Mouse (Mus musculus) lung, embryonic 15.5 days (tissue): ENCODE measurements around the gene Defb19. TPM values are rescaled to one million over a fixed set of nuclear protein-coding genes. Genes with fewer than 3 reads are reported as not detected.
A peak's percentile ranks its signal among the peaks of the same experiment; 100 is the strongest.

Experiments
- ATAC-seq: fragments of 200-750 bp; cut with Nextera tagmentation; 2 replicates; pipeline ENCODE4 v1.8.0; 2017; ENCODE audit warnings: moderate number of reproducible peaks, borderline replicate concordance; ENCODE audit not compliant: low FRiP score, low TSS enrichment; ENCODE audit errors: extremely low read depth
- H3K27ac ChIP-seq: fragments of 300-500 bp; sonication (generic); 2 replicates; pipeline ENCODE4 v1.5.1; 2015; ENCODE audit warnings: moderate library complexity, mild to moderate bottlenecking, inconsistent platforms
- H3K27me3 ChIP-seq: fragments of 300-500 bp; sonication (generic); 2 replicates; pipeline ENCODE4 v1.6.1; 2015; ENCODE audit warnings: inconsistent platforms
- H3K36me3 ChIP-seq: fragments of 300-500 bp; sonication (generic); 2 replicates; pipeline ENCODE4 v1.6.1; 2015; ENCODE audit warnings: inconsistent platforms
- H3K4me1 ChIP-seq: fragments of 300-500 bp; sonication (generic); 2 replicates; pipeline ENCODE4 v1.6.1; 2015; ENCODE audit warnings: inconsistent platforms
- H3K4me2 ChIP-seq: fragments of 300-500 bp; sonication (generic); 2 replicates; pipeline ENCODE4 v1.6.1; 2015; ENCODE audit warnings: inconsistent platforms, mild to moderate bottlenecking, moderate library complexity
- H3K4me3 ChIP-seq: fragments of 300-500 bp; sonication (generic); 2 replicates; pipeline ENCODE4 v1.5.1; 2015; ENCODE audit warnings: mild to moderate bottlenecking, inconsistent platforms
- H3K9ac ChIP-seq: fragments of 300-500 bp; sonication (generic); 2 replicates; pipeline ENCODE4 v1.6.1; 2015; ENCODE audit warnings: inconsistent platforms
- H3K9me3 ChIP-seq: fragments of 300-500 bp; sonication (generic); 2 replicates; pipeline ENCODE4 v1.6.1; 2016; ENCODE audit warnings: inconsistent platforms
- WGBS: fragments of 180-500 bp; shearing (Covaris S2); methylation state at CpG from one replicate; pipeline ENCODE4 v1.1.7; 2015; 5-methylcytosine and 5-hydroxymethylcytosine counted together
- polyA plus RNA-seq: library from polyadenylated mRNA; unstranded; fragments of >200 nt; fragmentation: Nextera tagmentation; extraction: Ambion mirVana; gene quantifications from 2 replicates; pipeline ENCODE4 v1.2.1, GENCODE M21; 2015

Gene Defb19
- polyA plus RNA-seq, 1 experiment from 2014 or later, result not detected

DNA sequence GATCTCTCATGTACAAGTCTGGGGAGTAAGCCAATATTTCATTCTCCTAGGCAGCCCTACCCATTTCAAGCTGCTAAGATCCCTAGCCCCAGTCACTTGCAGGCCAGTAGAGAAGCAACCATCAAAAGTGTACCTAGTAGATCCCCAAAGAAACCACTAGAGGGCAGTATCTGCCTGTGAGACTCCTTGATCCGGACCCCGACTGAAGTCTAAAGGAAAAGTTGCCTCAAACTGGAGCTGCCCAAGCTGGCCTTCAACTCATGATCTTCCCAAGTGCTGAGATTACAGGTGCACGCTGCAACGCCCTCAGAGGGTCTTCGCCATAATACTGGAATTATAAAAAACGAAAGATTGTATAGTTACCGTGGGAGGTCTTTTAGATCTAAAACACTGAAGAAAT, 35.5 kb upstream of the Defb19 start:
- WGBS, result 7% methylated on average over 7 of the region's 7 CpGs
- H3K27ac ChIP-seq, result no peak overlapping the region
- H3K4me3 ChIP-seq, result no peak overlapping the region
- no peaks in the 10 kb centered on the region for H3K36me3 ChIP-seq
- no peaks in the 10 kb centered on the region for H3K27me3 ChIP-seq
- H3K4me1 ChIP-seq, result no peaks in the 10 kb centered on the region
- no peak overlapping the region for H3K9ac ChIP-seq
- no peaks in the 10 kb centered on the region for H3K9me3 ChIP-seq
- ATAC-seq, result peak; percentile 64; the same call in 1 of the 2 replicates
- H3K4me2 ChIP-seq, result no peak overlapping the region

GRCm38 (mm10) chr2:152612193-152612592, 32.1 kb upstream of the Defb19 start:
- no peak for ATAC-seq
- no peaks in the 10 kb centered on the region for H3K9me3 ChIP-seq
- WGBS, result 23% methylated on average over 8 of the region's 8 CpGs

DNA sequence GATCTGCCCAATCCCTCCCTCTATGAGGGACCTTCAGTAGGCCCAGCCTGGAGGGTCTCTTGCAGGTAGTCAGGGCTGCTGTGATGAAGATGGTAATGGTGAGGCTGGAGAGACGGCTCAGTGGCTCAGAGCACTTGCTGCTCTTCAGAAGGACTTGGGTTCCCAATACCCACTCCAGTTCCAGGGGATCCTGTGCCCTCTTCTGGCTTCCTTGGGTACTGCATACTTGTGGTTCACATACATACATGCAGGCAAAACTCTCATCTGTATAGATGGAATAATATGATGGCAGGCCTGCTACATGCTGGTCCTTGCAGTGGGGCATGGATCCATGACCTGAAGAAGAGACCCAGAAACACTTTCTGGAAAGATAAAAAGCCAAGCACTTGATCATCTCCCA, 28.6 kb upstream of the Defb19 start:
- Histone ChIP-seq H3K36me3 (no peaks in the 10 kb centered on the region), H3K9me3 (no peaks in the 10 kb centered on the region), H3K4me1 (no peaks in the 10 kb centered on the region), H3K9ac (no peak overlapping the region), H3K4me3 (no peak overlapping the region), H3K27me3 (no peaks in the 10 kb centered on the region), H3K27ac (no peak overlapping the region), H3K4me2 (no peak overlapping the region)
- 89% methylated on average over 1 of the region's 1 CpGs for WGBS
- no peak for ATAC-seq

More at GRCm38 (mm10) chr2:152612193-152612592, 32.1 kb upstream of the Defb19 start:
- no peaks in the 10 kb centered on the region for H3K27me3 ChIP-seq
- H3K4me2 ChIP-seq, result no peak overlapping the region
- H3K27ac ChIP-seq, result no peak overlapping the region
- H3K4me1 ChIP-seq, result no peaks in the 10 kb centered on the region
- no peak overlapping the region for H3K4me3 ChIP-seq
- H3K36me3 ChIP-seq, result no peaks in the 10 kb centered on the region
- no peak overlapping the region for H3K9ac ChIP-seq

DNA sequence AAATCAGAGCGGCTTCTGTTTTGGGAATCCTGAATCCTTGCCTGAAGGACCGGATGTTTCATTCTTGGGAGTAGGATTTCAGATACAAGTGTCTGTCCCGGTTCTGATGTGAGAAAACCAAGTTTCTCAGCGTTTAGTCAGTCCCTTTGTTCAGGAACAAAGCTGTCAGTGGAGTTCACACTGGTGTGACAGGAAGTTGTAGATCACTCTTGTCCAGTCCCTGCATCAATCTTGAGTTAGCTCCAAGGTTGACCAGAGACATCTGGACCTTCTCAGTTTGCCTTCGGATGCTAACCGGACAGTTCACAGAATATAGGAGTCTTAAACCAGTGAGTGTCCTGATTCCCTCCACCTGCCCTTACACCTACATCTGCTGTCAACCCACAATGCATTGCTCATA, 27.6 kb upstream of the Defb19 start:
- Histone ChIP-seq H3K27ac (no peak overlapping the region), H3K9me3 (no peaks in the 10 kb centered on the region), H3K36me3 (no peaks in the 10 kb centered on the region), H3K4me1 (no peaks in the 10 kb centered on the region), H3K4me2 (no peak overlapping the region), H3K27me3 (no peaks in the 10 kb centered on the region), H3K4me3 (no peak overlapping the region), H3K9ac (no peak overlapping the region)
- no peak for ATAC-seq
- WGBS, result 36% methylated on average over 6 of the region's 6 CpGs

GRCm38 (mm10) chr2:152604057-152604456, 23.9 kb upstream of the Defb19 start, which contains the start of gene Defb36:
Gene Defb36 (plus strand): TSS chr2:152604327.
- Histone ChIP-seq H3K4me1 (no peaks in the 10 kb centered on the region), H3K4me2 (no peak within 1 kb of the TSS), H3K27me3 (no peaks in the 10 kb centered on the region), H3K9ac (no peak within 1 kb of the TSS), H3K36me3 (no peaks in the 10 kb centered on the region), H3K27ac (no peak within 1 kb of the TSS), H3K4me3 (no peak within 1 kb of the TSS), H3K9me3 (no peaks in the 10 kb centered on the region)
- 77% methylated on average over 15 of the region's 15 CpGs for WGBS
- no peak for ATAC-seq

GRCm38 (mm10) chr2:152601275-152601960, 21.3 kb upstream of the Defb19 start:
- ATAC-seq, result no peak
- no peaks in the 10 kb centered on the region for H3K36me3 ChIP-seq
- no peak overlapping the region for H3K9ac ChIP-seq
- H3K27me3 ChIP-seq, result no peaks in the 10 kb centered on the region
- H3K27ac ChIP-seq, result no peak overlapping the region
- H3K4me1 ChIP-seq, result no peaks in the 10 kb centered on the region
- no peak overlapping the region for H3K4me3 ChIP-seq
- WGBS, result 69% methylated on average over 4 of the region's 4 CpGs
- no peaks in the 10 kb centered on the region for H3K9me3 ChIP-seq
- no peak overlapping the region for H3K4me2 ChIP-seq

DNA sequence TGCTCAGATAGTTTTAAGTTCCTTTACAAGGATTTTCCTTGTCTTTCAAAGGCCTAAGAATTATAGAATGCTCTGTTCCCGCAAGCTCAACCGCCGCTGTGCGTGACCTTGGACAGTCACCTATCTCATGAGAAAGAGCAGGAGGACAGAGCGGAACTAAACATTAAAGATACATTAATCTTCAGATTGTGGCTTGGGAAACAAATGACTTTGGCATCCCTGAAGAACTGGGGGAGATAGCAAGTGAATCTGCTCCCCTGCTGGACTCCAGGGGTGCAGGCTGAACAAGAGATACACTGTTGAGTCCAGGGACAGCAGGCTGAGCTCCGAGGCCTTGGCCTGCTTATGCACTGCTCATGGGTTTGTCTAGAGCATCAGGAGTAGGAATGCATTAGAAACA, 20.0 kb upstream of the Defb19 start:
- ATAC-seq, result no peak
- Histone ChIP-seq H3K4me3 (no peak overlapping the region), H3K4me1 (no peaks in the 10 kb centered on the region), H3K4me2 (no peak overlapping the region), H3K9ac (no peak overlapping the region), H3K27me3 (no peaks in the 10 kb centered on the region), H3K36me3 (no peaks in the 10 kb centered on the region), H3K9me3 (no peaks in the 10 kb centered on the region), H3K27ac (no peak overlapping the region)
- WGBS, result 73% methylated on average over 6 of the region's 6 CpGs

- no peak within 1 kb of the TSS for H3K4me2 ChIP-seq
- H3K27me3 ChIP-seq, result no peaks in the 10 kb centered on the region
- no peaks in the 10 kb centered on the region for H3K4me1 ChIP-seq
- H3K27ac ChIP-seq, result no peak within 1 kb of the TSS
- H3K9ac ChIP-seq, result no peak within 1 kb of the TSS
- no peak for ATAC-seq
- no peak within 1 kb of the TSS for H3K4me3 ChIP-seq
- H3K36me3 ChIP-seq, result no peaks in the 10 kb centered on the region
- WGBS, result 49% methylated on average over 7 of the region's 7 CpGs
- no peaks in the 10 kb centered on the region for H3K9me3 ChIP-seq
Observed at GRCm38 (mm10) chr2:152599299-152599698, 19.2 kb upstream of the Defb19 start, which contains the start of gene Defb45. Gene Defb45 (minus strand): TSS chr2:152599399.

DNA sequence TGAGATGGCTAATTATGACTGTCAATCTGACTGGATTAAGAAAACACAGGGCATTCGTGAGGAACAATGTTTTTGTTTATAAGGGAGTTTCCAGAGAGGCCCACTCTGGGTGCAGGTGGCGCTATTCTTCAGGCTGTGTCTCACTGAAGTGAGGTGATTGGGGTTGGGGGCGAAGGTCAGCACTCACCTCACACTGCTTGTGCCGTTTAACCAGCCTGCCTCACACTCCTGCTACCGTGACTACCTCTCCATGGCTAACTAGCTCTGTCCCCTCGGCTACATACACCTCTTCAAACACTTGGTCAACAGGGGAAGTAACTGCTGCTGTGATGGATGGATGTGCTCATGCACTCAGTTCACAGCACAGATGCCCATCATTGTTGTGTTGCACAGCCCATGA, 8.9 kb upstream of the Defb19 start:
- no peak overlapping the region for H3K4me2 ChIP-seq
- H3K27ac ChIP-seq, result no peak overlapping the region
- H3K4me3 ChIP-seq, result no peak overlapping the region
- no peaks in the 10 kb centered on the region for H3K4me1 ChIP-seq
- H3K9me3 ChIP-seq, result no peaks in the 10 kb centered on the region
- no peak for ATAC-seq
- no peak overlapping the region for H3K9ac ChIP-seq
- H3K36me3 ChIP-seq, result no peaks in the 10 kb centered on the region
- no peaks in the 10 kb centered on the region for H3K27me3 ChIP-seq
- 28% methylated on average over 6 of the region's 6 CpGs for WGBS

- H3K4me3 ChIP-seq, result no peak overlapping the region
- H3K4me2 ChIP-seq, result no peak overlapping the region
- ATAC-seq, result no peak
- no peaks in the 10 kb centered on the region for H3K36me3 ChIP-seq
- no peak overlapping the region for H3K27ac ChIP-seq
- H3K4me1 ChIP-seq, result no peaks in the 10 kb centered on the region
- H3K9ac ChIP-seq, result no peak overlapping the region
- H3K27me3 ChIP-seq, result no peaks in the 10 kb centered on the region
- 26% methylated on average over 2 of the region's 2 CpGs for WGBS
- H3K9me3 ChIP-seq, result no peaks in the 10 kb centered on the region
Observed at GRCm38 (mm10) chr2:152588450-152588849, 8.3 kb upstream of the Defb19 start.

DNA sequence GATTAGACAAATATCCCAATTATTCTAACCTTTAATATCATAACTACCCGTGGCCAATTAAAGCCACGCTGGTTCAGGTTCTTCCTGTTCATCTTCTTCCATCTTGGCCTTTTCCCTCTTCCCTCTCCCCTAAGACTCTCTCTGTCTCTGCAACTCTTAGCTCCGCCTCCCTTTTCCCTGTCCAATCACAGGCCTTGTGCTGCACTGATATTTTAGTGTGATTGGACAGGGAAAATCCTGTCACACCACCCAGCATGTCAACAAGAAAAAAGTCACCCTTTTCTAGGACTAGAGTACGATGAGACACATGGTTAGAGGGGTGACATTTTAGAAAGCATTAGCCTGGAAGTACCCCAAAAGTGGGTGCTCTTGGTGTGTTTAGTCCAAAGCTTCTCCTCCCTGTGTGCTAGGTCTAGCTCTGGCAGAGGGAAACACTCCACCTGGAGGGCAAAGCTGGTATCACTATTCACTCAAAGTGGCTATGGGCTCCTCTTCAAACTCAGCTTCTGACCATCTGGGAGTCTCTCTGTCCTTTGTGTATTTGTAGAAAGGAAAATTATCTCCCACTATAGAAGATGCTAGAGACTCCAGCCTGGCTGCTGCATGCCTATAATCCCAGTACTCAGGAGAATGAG, 6.9 kb upstream of the Defb19 start:
- H3K9ac ChIP-seq, result no peak overlapping the region
- WGBS, result 74% methylated on average over 4 of the region's 4 CpGs
- no peak overlapping the region for H3K27ac ChIP-seq
- H3K36me3 ChIP-seq, result no peaks in the 10 kb centered on the region
- H3K27me3 ChIP-seq, result no peaks in the 10 kb centered on the region
- ATAC-seq, result no peak
- no peaks in the 10 kb centered on the region for H3K4me1 ChIP-seq
- H3K4me3 ChIP-seq, result no peak overlapping the region
- no peak overlapping the region for H3K4me2 ChIP-seq
- no peaks in the 10 kb centered on the region for H3K9me3 ChIP-seq

- Histone ChIP-seq H3K9ac (no peak overlapping the region), H3K4me2 (no peak overlapping the region), H3K9me3 (no peaks in the 10 kb centered on the region), H3K27me3 (no peaks in the 10 kb centered on the region), H3K36me3 (no peaks in the 10 kb centered on the region), H3K4me1 (no peaks in the 10 kb centered on the region), H3K4me3 (no peak overlapping the region), H3K27ac (no peak overlapping the region)
- 70% methylated on average over 11 of the region's 11 CpGs for WGBS
- ATAC-seq, result no peak
Observed at GRCm38 (mm10) chr2:152580612-152581011, 500 bp upstream of the Defb19 start.
